In the genomic region with DNA sequence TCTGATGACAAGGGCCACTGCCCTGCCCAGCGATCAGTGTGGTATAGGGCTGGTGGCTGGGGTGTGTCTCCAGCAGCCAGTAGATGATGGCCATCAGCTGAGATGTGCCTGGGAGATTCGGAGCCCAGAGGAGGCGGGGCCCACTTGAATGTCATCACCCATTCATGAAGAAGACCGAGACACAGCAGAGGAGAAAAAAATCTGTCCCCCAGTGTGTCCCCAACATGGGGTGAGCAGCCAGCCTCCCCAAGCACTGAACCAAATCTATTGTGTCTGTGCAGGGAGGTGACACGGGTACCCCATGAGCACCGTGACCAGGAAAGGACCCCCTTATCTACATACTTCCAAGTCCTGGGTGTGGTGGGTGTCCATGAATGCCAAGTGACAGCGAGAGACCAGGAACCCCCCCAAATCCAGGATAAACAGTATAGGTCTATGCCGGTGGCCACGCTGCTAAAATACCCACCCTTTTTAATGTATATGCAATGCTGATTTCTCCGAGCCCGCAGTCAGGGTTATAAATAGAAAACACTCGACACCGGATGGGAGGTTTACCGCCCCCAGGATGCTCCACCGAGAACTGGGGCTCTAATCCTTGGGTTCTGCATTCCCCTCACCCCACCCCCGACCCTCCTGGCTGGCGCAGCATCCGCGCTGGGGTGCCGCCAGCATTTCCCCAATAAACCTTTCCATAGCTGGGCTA, we compare ENCODE assay signal across 8 mouse cellular contexts. TPM values are rescaled to one million over a fixed set of nuclear protein-coding genes. Genes with fewer than 3 reads are reported as not detected.
DNase-seq lines count a peak whose midpoint lies in the region; ATAC-seq and TF ChIP-seq lines count a peak whose summit lies in the region.
"Had no signal": no experiment of that assay in that cellular context is flagged by ENCODE, and none has a peak within 500 bp of the region (broad histone marks: within the 10 kb centered on the region; RNA-seq: fewer than 3 reads in every experiment).

No protein-coding gene starts in this region.

- H3K4me3 ChIP-seq in neural tube, embryonic 11.5 days (ENCODE audit: low read depth, low read length) = peak overlapping the region; percentile 34
- peak overlapping the region; percentile 51 for H3K4me3 ChIP-seq in embryonic facial prominence, embryonic 10.5 days
- peak overlapping the region; percentile 61 for H3K4me3 ChIP-seq in hindbrain, postnatal 0 days (ENCODE audit: low read length)
- peak overlapping the region; percentile 9; the same call in 1 of the 2 replicates for H3K4me3 ChIP-seq in stomach, embryonic 14.5 days (ENCODE audit: low read depth, low read length)
- H3K4me3 ChIP-seq: liver, embryonic 15.5 days had no signal

- H3K4me2 ChIP-seq in neural tube, embryonic 11.5 days (ENCODE audit: low read depth) = peak overlapping the region; percentile 45
- H3K4me2 ChIP-seq in hindbrain, postnatal 0 days (ENCODE audit: low read depth, low read length) = peak overlapping the region; percentile 66
- peak overlapping the region; percentile 16; the same call in 1 of the 2 replicates for H3K4me2 ChIP-seq in stomach, embryonic 14.5 days (replicated peaks; ENCODE audit: low read depth, low read length)
- H3K4me2 ChIP-seq: liver, embryonic 15.5 days had no signal

- DNase-seq in neural tube, embryonic 11.5 days (ENCODE audit: low spot score) = no peak
- DNase-seq in neural tube, embryonic 10.5 days (ENCODE audit: extremely low spot score, low spot score) = no peak
- no peak for DNase-seq in embryonic facial prominence, embryonic 10.5 days (ENCODE audit: low spot score)
- peak; percentile 63 for DNase-seq in hindbrain, postnatal 0 days (ENCODE audit: low spot score)
- no peak for DNase-seq in urinary bladder, adult 2 months (ENCODE audit: low spot score)
- no peak for DNase-seq in frontal cortex, postnatal 25 days (ENCODE audit: low spot score in 2 of 2)

- H3K9ac ChIP-seq in neural tube, embryonic 11.5 days (ENCODE audit: low read length) = peak overlapping the region; percentile 48
- H3K9ac ChIP-seq in hindbrain, postnatal 0 days (replicated peaks; ENCODE audit: low read length) = peak overlapping the region; percentile 86
- no peak overlapping the region for H3K9ac ChIP-seq in stomach, embryonic 14.5 days (replicated peaks; ENCODE audit: low read depth, low read length)
- H3K9ac ChIP-seq: liver, embryonic 15.5 days had no signal

- no peaks in the 10 kb centered on the region for H3K9me3 ChIP-seq in neural tube, embryonic 11.5 days (ENCODE audit: control insufficient read depth, low read length)
- no peaks in the 10 kb centered on the region for H3K9me3 ChIP-seq in embryonic facial prominence, embryonic 10.5 days
- no peaks in the 10 kb centered on the region for H3K9me3 ChIP-seq in hindbrain, postnatal 0 days (ENCODE audit: low read length)
- H3K9me3 ChIP-seq in stomach, embryonic 14.5 days (ENCODE audit: control insufficient read depth, low read depth, low read length) = no peaks in the 10 kb centered on the region
- H3K9me3 ChIP-seq: liver, embryonic 15.5 days had no signal

- no peak for TF ChIP-seq CTCF in hindbrain, postnatal 0 days (IDR thresholded peaks at IDR 0.05; ENCODE audit: low read depth)

- no peaks in the 10 kb centered on the region for H3K36me3 ChIP-seq in neural tube, embryonic 11.5 days (ENCODE audit: control insufficient read depth, insufficient read depth, low read length)
- H3K36me3 ChIP-seq in embryonic facial prominence, embryonic 10.5 days (replicated peaks) = no peaks in the 10 kb centered on the region
- H3K36me3 ChIP-seq in hindbrain, postnatal 0 days (ENCODE audit: insufficient read depth, low read length) = no peaks in the 10 kb centered on the region
- no peaks in the 10 kb centered on the region for H3K36me3 ChIP-seq in stomach, embryonic 14.5 days (ENCODE audit: control insufficient read depth, insufficient read depth, low read length)
- H3K36me3 ChIP-seq: liver, embryonic 15.5 days had no signal

- 14% methylated on average over 20 of the region's 20 CpGs for WGBS in neural tube, embryonic 11.5 days
- 17% methylated on average over 20 of the region's 20 CpGs for WGBS in embryonic facial prominence, embryonic 10.5 days
- 6% methylated on average over 20 of the region's 20 CpGs for WGBS in hindbrain, postnatal 0 days
- WGBS in stomach, embryonic 14.5 days = 13% methylated on average over 20 of the region's 20 CpGs

- H3K27ac ChIP-seq in neural tube, embryonic 11.5 days (ENCODE audit: low read depth, low read length) = no peak overlapping the region
- H3K27ac ChIP-seq in embryonic facial prominence, embryonic 10.5 days (replicated peaks) = 0 out of 2 replicates have a peak overlapping the region, but pooled peaks have one; percentile 36
- peak overlapping the region; percentile 94 for H3K27ac ChIP-seq in hindbrain, postnatal 0 days
- H3K27ac ChIP-seq in stomach, embryonic 14.5 days (ENCODE audit: low read length) = no peak overlapping the region
- H3K27ac ChIP-seq: liver, embryonic 15.5 days had no signal

- ATAC-seq in neural tube, embryonic 11.5 days (ENCODE audit: insufficient read depth, low FRiP score, low TSS enrichment) = no peak
- ATAC-seq in hindbrain, postnatal 0 days = peak; percentile 27
- no peak for ATAC-seq in stomach, embryonic 14.5 days (ENCODE audit: insufficient number of reproducible peaks, insufficient read depth, low FRiP score, low read depth)

- no peaks in the 10 kb centered on the region for H3K4me1 ChIP-seq in neural tube, embryonic 11.5 days (ENCODE audit: control insufficient read depth, insufficient read depth, low read length)
- H3K4me1 ChIP-seq in embryonic facial prominence, embryonic 10.5 days = peaks cover 30% of the 10 kb centered on the region
- peaks cover 19% of the 10 kb centered on the region for H3K4me1 ChIP-seq in hindbrain, postnatal 0 days (ENCODE audit: insufficient read depth, low read length)
- 0 out of 2 replicates have a peak, but pooled peaks cover 8% of the 10 kb centered on the region for H3K4me1 ChIP-seq in stomach, embryonic 14.5 days (ENCODE audit: control insufficient read depth, insufficient read depth, low read length)

- peaks cover 22% of the 10 kb centered on the region for H3K27me3 ChIP-seq in neural tube, embryonic 11.5 days (ENCODE audit: control insufficient read depth, insufficient read depth, low read length)
- H3K27me3 ChIP-seq in embryonic facial prominence, embryonic 10.5 days (replicated peaks; ENCODE audit: low read depth, poor library complexity, severe bottlenecking) = peaks cover 52% of the 10 kb centered on the region
- no peaks in the 10 kb centered on the region for H3K27me3 ChIP-seq in hindbrain, postnatal 0 days (ENCODE audit: insufficient read depth, low read length)
- peaks cover 18% of the 10 kb centered on the region for H3K27me3 ChIP-seq in stomach, embryonic 14.5 days (ENCODE audit: control insufficient read depth, insufficient read depth, low read length)

RNA-seq across cellular contexts. Expression of a gene that starts 0.7 kb away (rescaled TPM):
- 21.9 and 24.1 TPM in 2 replicates for polyA plus RNA-seq in neural tube, embryonic 11.5 days (2014; fragmentation: Nextera tagmentation; extraction: Ambion mirVana)
- 2.5 and 3.6 TPM in 2 replicates for polyA plus RNA-seq in embryonic facial prominence, embryonic 10.5 days (2016; fragmentation: Nextera tagmentation; extraction: Ambion mirVana)
- total RNA-seq in hindbrain, postnatal 0 days (2014; rRNA removed) = 169 and 197 TPM in 2 replicates
- polyA plus RNA-seq in hindbrain, postnatal 0 days (2015; fragmentation: Nextera tagmentation; extraction: Ambion mirVana) = 66.7 and 70.2 TPM in 2 replicates
- 1.9 and 2.2 TPM in 2 replicates for polyA plus RNA-seq in stomach, embryonic 14.5 days (2014; fragmentation: Nextera tagmentation; extraction: Ambion mirVana)
- 0.10 and 0.13 TPM in 2 replicates for polyA plus RNA-seq in urinary bladder, adult 2 months (2012; rRNA removed)
- polyA plus RNA-seq: liver, embryonic 15.5 days had no signal

RNA-seq across cellular contexts. Expression of a gene that starts 3.1 kb away (rescaled TPM):
- polyA plus RNA-seq in neural tube, embryonic 11.5 days (2014; fragmentation: Nextera tagmentation; extraction: Ambion mirVana) = 5.8 and 6.0 TPM in 2 replicates
- 3.5 and 4.6 TPM in 2 replicates for polyA plus RNA-seq in embryonic facial prominence, embryonic 10.5 days (2016; fragmentation: Nextera tagmentation; extraction: Ambion mirVana)
- total RNA-seq in hindbrain, postnatal 0 days (2014; rRNA removed) = 64.1 and 89.3 TPM in 2 replicates
- 21.7 and 21.9 TPM in 2 replicates for polyA plus RNA-seq in hindbrain, postnatal 0 days (2015; fragmentation: Nextera tagmentation; extraction: Ambion mirVana)
- polyA plus RNA-seq in stomach, embryonic 14.5 days (2014; fragmentation: Nextera tagmentation; extraction: Ambion mirVana) = 9.2 and 10.8 TPM in 2 replicates
- 29.3 and 34.4 TPM in 2 replicates for polyA plus RNA-seq in urinary bladder, adult 2 months (2012; rRNA removed)

RNA-seq across cellular contexts. Expression of a gene that starts 22.8 kb away (rescaled TPM):
- polyA plus RNA-seq in neural tube, embryonic 11.5 days (2014; fragmentation: Nextera tagmentation; extraction: Ambion mirVana) = 2.0 and 3.0 TPM in 2 replicates
- polyA plus RNA-seq in embryonic facial prominence, embryonic 10.5 days (2016; fragmentation: Nextera tagmentation; extraction: Ambion mirVana) = 3.6 and 3.7 TPM in 2 replicates
- total RNA-seq in hindbrain, postnatal 0 days (2014; rRNA removed) = 86.9 and 121 TPM in 2 replicates
- polyA plus RNA-seq in hindbrain, postnatal 0 days (2015; fragmentation: Nextera tagmentation; extraction: Ambion mirVana) = 82.3 and 82.7 TPM in 2 replicates
- 3.4 and 3.9 TPM in 2 replicates for polyA plus RNA-seq in stomach, embryonic 14.5 days (2014; fragmentation: Nextera tagmentation; extraction: Ambion mirVana)
- 2.2 and 2.6 TPM in 2 replicates for polyA plus RNA-seq in urinary bladder, adult 2 months (2012; rRNA removed)

RNA-seq across cellular contexts. Expression of a gene that starts 28.0 kb away (rescaled TPM):
- 0.12 TPM in 2 replicates for polyA plus RNA-seq in neural tube, embryonic 11.5 days (2014; fragmentation: Nextera tagmentation; extraction: Ambion mirVana)
- polyA plus RNA-seq in embryonic facial prominence, embryonic 10.5 days (2016; fragmentation: Nextera tagmentation; extraction: Ambion mirVana) = not detected in 2 replicates
- 0.31 and 0.58 TPM in 2 replicates for total RNA-seq in hindbrain, postnatal 0 days (2014; rRNA removed)
- 0.15 and 0.25 TPM in 2 replicates for polyA plus RNA-seq in hindbrain, postnatal 0 days (2015; fragmentation: Nextera tagmentation; extraction: Ambion mirVana)
- polyA plus RNA-seq in stomach, embryonic 14.5 days (2014; fragmentation: Nextera tagmentation; extraction: Ambion mirVana) = 0.14 and 0.35 TPM in 2 replicates
- not detected in 2 replicates for polyA plus RNA-seq in urinary bladder, adult 2 months (2012; rRNA removed)

RNA-seq across cellular contexts. Expression of a gene that starts 36.8 kb away (rescaled TPM):
- polyA plus RNA-seq in neural tube, embryonic 11.5 days (2014; fragmentation: Nextera tagmentation; extraction: Ambion mirVana) = 178 and 180 TPM in 2 replicates
- polyA plus RNA-seq in embryonic facial prominence, embryonic 10.5 days (2016; fragmentation: Nextera tagmentation; extraction: Ambion mirVana) = 223 and 237 TPM in 2 replicates
- total RNA-seq in hindbrain, postnatal 0 days (2014; rRNA removed) = 106 and 113 TPM in 2 replicates
- 159 and 170 TPM in 2 replicates for polyA plus RNA-seq in hindbrain, postnatal 0 days (2015; fragmentation: Nextera tagmentation; extraction: Ambion mirVana)
- polyA plus RNA-seq in stomach, embryonic 14.5 days (2014; fragmentation: Nextera tagmentation; extraction: Ambion mirVana) = 223 and 246 TPM in 2 replicates
- polyA plus RNA-seq in urinary bladder, adult 2 months (2012; rRNA removed) = 95.9 and 103 TPM in 2 replicates

Comparison
In these comparisons a context has a peak if more than half of its experiments do, and no peak if none do; other contexts are left out.
1. H3K27ac ChIP-seq: peak in embryonic facial prominence, embryonic 10.5 days (single experiment) and hindbrain, postnatal 0 days (single experiment); none in neural tube, embryonic 11.5 days (single experiment) and stomach, embryonic 14.5 days (single experiment).
2. H3K4me2 ChIP-seq: peak in every context shown above with its lines; median percentile 66 in hindbrain, postnatal 0 days; 45 in neural tube, embryonic 11.5 days; 16 in stomach, embryonic 14.5 days.
3. H3K4me3 ChIP-seq: peak in every context shown above with its lines; median percentile 61 in hindbrain, postnatal 0 days; 51 in embryonic facial prominence, embryonic 10.5 days; 34 in neural tube, embryonic 11.5 days; 9 in stomach, embryonic 14.5 days.
4. RNA of a gene that starts 22.8 kb away (polyA plus RNA-seq): 82.3 to 82.7 TPM in hindbrain, postnatal 0 days; 3.4 to 3.9 TPM in stomach, embryonic 14.5 days, 3.6 to 3.7 TPM in embryonic facial prominence, embryonic 10.5 days, 2.0 to 3.0 TPM in neural tube, embryonic 11.5 days and 2.2 to 2.6 TPM in urinary bladder, adult 2 months; every median in the first group is over 10 times any median in the second.